Mouse (Mus musculus): ENCODE measurements around the gene Usp4.

Gene Usp4

DNA sequence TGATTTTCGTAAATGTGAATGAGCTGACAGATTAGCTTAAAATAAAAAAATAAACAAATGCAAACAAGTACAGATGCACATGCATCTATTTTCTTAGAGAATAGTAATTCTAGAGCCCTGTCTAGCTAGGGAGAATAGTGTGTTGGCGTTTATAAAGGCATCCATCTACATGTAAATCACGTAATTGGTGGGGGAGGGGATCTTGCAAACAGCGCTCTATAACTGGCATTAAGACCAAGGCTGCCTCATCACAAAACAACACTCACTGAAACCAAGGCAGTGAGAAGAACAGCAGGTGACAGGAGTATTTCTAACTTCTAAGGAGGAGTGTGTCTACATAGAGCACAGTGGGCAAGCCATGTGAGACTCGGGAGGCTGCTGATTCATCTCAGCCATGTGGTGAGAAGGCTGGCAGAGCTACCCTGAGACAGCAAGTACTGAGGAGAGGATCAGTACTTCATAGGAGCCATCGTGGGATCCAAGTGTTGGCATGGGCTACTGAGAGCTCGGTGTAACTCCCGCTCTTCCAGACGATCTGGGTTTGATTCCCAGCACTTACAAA, 63.8 kb downstream of the Usp4 start:
- no peak for DNase-seq (ENCODE audit: low read depth, low spot score)

DNA sequence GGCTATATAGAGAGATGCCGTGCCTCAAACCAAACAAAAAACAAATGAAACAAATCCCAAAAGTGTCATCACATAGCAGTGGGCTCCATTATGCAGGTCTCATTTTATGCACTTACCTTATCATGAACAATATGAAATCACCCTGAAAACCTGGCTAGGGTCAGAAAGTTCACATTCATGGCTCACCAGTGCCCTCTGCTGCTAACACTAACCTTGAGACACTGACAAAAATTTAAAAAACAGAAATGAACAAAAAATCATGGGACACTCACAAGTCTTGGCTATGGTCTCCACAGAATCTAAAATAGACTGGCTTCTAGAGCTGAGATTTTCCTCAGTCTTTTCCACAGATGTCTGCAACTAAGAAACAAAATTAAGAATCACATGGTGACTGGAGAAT, 64.6 kb downstream of the Usp4 start:
- peak; percentile 38 for DNase-seq (ENCODE audit: low read depth, low spot score)

DNA sequence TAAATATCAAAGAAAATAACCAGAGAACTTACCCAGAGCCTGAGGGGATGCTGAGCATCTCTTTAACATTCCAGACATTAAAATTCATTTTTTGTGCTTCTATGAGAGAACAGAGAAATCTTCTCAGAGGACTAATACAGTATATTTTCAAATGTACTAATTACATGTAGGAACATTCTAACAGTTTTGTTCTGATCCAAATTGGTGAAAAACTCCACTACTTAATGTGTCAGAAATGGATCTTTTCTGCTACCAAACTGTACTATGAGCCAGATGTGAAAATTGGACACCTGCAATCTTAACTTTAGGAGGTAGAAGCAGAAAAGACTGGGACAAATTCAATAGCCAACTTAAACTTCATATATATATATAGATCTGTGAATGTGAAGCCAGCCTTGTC, 80.7 kb downstream of the Usp4 start, which contains the start of gene Ccdc36:
TSS of gene Ccdc36 (minus strand) at position 101 of the 400 bp plus-strand sequence.
- DNase-seq (ENCODE audit: low read depth, low spot score), result no peak

DNA sequence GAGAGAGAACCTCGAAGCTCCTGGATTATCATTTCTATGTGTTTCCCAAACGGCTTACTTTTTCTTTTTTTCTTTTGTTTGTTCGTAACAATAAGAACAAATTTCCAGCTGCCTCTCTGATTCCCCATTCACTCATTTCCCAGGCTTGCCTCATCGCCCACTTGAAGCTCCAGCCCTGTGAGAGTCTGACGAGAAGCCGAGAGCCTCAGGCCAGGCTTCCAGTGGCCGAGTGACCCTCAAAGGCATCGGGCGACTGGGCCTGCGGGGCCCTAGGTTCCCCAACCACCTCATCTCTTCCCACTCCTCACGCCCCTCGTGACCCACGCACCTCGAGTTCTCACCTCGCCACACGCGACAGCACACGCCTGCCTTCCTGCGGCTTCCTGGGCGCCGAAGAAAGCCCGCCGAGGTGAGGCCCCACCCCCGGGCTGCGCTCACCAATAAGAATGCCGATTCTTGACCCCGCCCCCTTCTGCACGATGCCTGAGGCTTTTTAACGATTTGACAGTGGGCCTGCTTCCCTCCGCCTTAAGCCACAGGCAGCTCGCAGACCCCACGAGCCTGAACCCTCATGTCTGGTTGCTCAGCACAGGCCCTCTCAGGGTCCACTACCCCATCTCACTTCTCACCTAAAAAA, 83.9 kb downstream of the Usp4 start:
- no peak for DNase-seq (ENCODE audit: low read depth, low spot score)

DNA sequence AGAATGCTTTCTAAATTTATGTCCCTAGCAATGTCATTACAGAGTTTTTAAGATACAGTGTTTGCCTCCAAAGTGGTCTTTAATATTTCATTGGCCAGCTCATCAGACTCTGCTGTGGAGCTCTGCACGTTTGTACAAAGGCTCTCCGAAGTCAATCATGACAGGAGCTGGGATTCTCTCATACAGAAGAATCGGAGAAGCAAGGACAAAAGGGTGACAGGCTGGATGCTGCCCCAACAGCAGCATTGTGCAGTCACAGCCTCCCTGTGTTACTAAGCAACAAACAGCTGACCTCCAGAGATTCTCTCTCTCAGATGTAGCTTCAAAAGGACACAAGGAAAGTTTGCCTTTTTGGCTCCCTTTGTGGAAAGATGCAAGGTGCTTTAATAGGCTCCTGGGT, 88.5 kb downstream of the Usp4 start, which contains the start of gene BC048562:
TSS of gene BC048562 (plus strand) at position 301 of the 400 bp plus-strand sequence.
- DNase-seq (ENCODE audit: low read depth, low spot score), result no peak

DNA sequence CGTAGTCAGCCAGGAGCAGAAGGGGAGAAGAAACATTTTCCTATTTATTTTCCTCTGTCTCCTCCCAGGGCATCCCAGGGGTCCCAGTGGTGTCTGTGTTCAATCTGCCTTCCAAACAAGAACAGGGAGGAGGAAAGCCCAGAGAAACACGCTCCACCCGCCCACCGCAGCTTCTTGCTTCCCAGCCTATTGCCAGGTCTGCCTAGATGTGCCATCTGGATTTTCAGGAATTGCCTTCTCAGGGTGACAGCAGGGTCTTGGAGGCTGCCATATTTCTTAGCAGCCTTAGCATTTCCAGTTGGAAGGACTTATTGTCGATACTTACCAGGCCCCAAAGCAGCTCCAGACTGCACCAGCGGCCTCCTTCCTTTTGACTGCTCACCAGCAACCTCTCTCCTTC, 91.5 kb downstream of the Usp4 start:
- no peak for DNase-seq (ENCODE audit: low read depth, low spot score)

DNA sequence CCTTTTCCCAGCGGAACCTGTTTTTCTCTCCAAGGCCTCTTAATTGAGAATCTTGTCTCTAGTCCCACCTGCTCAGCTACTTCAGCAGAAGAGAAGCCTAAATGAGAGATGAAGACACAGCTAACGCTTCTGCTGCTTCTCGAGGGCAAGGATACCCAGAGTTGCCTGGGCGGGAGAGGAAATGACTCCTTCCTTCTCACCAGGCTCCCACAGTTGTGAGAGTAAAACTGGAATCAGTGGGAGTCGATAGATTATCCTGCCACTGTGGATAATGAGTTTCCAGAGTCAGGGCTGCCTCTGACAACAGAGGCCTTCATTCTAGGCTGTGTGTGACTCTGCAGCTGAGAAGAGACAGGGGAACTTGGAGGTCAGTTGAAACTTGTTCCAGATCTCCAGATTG, 92.8 kb downstream of the Usp4 start:
- DNase-seq (ENCODE audit: low read depth, low spot score), result no peak

DNA sequence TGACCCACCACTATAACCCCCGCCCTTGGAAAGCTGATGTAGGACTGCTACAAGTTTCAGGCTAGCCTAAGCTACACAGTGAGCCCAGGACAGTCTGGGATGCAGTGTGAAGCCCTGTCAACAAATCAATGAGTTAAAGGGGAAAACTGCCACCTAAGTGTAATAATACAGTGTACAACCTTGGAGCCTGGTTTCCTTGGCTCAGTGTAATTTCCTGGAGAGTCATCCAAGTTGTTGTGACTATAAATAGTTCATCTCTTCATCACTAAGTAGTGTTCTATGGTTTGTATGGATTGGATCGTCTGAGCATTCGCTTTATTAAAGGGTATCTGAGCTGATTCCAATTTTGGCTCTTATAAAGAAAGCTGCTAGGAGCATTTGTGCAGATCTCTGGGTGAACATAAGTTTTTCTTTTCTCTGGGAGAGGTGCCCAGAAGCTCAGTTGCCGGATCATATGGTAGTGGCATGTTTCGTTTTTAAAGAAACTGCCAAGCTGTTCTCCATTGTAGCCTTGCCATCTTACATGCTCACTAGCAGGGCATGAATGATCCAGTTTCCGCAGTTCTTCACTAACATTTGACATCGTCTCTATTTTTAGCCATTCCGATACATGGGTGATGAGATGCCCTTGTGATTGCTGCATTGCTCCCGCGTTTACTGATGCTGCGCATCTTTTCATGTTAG, 93.7 kb downstream of the Usp4 start:
- no peak for DNase-seq (ENCODE audit: low read depth, low spot score)

Measured in 3T3-L1 (cell line).